Mouse (Mus musculus) E14TG2a.4 (cell line): Measurements from ENCODE around the gene Gm28553.
"Not testable (repeated sequence)": the region's sequence is repeated elsewhere in the genome, so short reads cannot be mapped to it uniquely, and the experiment has no call there.

Experiments
- H3K27me3 ChIP-seq: 2 replicates; pipeline ENCODE4 v1.6.1; 2014; ENCODE audit warnings: low read length, control low read depth; ENCODE audit not compliant: insufficient read depth
- H3K36me3 ChIP-seq: 2 replicates; pipeline ENCODE4 v1.6.1; 2014; ENCODE audit warnings: low read length, control low read depth; ENCODE audit not compliant: insufficient read depth
- H3K4me1 ChIP-seq: replicated peaks from 2 replicates; pipeline ENCODE4 v1.6.1; 2014; ENCODE audit warnings: low read depth, low read length, control low read depth
- H3K4me3 ChIP-seq: replicated peaks from 2 replicates; pipeline ENCODE4 v1.5.1; 2014; ENCODE audit warnings: mild to moderate bottlenecking, low read length
- H3K9me3 ChIP-seq: 2 replicates; pipeline ENCODE4 v1.6.1; 2014; ENCODE audit warnings: low read length, control low read depth

Gm28553 gene

DNA sequence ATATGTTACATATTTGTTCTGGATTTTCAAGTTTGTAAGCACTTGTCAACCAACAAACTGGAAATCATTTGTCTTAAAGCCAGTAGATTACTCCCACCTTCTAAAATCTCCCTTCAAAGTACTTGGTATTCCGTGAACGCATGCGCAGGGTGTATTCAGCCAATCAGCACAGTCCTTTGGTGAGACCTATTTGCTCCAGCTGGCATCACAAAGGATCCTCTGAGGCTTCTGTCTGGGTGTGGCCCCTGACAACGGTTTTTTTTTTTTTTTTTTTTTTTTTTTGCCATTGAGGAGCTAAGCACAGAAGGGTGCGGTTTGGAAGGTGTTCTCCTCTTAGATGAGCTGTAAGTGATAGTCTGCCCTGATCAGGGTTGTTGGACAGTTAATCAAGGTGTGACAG lies at the start of gene Gm28553:
Gene Gm28553 (plus strand): TSS at position 301 of the 400 bp plus-strand sequence.
- H3K4me1 ChIP-seq, H3K27me3 ChIP-seq, H3K36me3 ChIP-seq, H3K9me3 ChIP-seq, H3K4me3 ChIP-seq: not testable (repeated sequence)
